ENCODE assay signal across 8 mouse cellular contexts in genomic region chr11:70982030-70982429, GRCm38 (mm10). TPM values are rescaled to one million over a fixed set of nuclear protein-coding genes. Genes with fewer than 3 reads are reported as not detected.
DNase-seq lines count a peak whose midpoint lies in the region; ATAC-seq and TF ChIP-seq lines count a peak whose summit lies in the region.

No protein-coding gene starts in this region.

- peaks cover 11% of the 10 kb centered on the region for H3K4me1 ChIP-seq in heart, embryonic 16.5 days (ENCODE audit: control insufficient read depth, insufficient read depth, low read length)
- peaks cover 5 to 10% of the 10 kb centered on the region in 2 experiments for H3K4me1 ChIP-seq in MEL (ENCODE audit: control insufficient read depth in 1 of 2, insufficient read depth in 2 of 2, low read length in 2 of 2)
- peaks cover 13% of the 10 kb centered on the region for H3K4me1 ChIP-seq in hindbrain, embryonic 10.5 days (replicated peaks)
- H3K4me1 ChIP-seq in midbrain, embryonic 11.5 days (ENCODE audit: control insufficient read depth, insufficient read depth, low read length), result peaks cover 8% of the 10 kb centered on the region

- TF ChIP-seq RAD21 in MEL (IDR thresholded peaks at IDR 0.05; ENCODE audit: low read depth, low read length), result no peak

- TF ChIP-seq CTCF in MEL (IDR thresholded peaks at IDR 0.05 in 2 of 3, conservative IDR thresholded peaks at IDR 0.05 in 1 of 3; ENCODE audit: control insufficient read depth in 1 of 3, insufficient read depth in 1 of 3, low read depth in 2 of 3, low read length in 3 of 3, poor library complexity in 1 of 3, severe bottlenecking in 1 of 3), result no peak

- H3K79me2 ChIP-seq in MEL (ENCODE audit: control insufficient read depth, insufficient read depth, low read length, poor library complexity), result peaks cover 31% of the 10 kb centered on the region

- no peaks in the 10 kb centered on the region for H3K9me3 ChIP-seq in heart, embryonic 16.5 days (replicated peaks; ENCODE audit: control insufficient read depth, low read length)
- H3K9me3 ChIP-seq in MEL (replicated peaks; ENCODE audit: insufficient read depth, low read length), result no peaks in the 10 kb centered on the region
- no peaks in the 10 kb centered on the region for H3K9me3 ChIP-seq in hindbrain, embryonic 10.5 days
- H3K9me3 ChIP-seq in midbrain, embryonic 11.5 days (ENCODE audit: control insufficient read depth, low read length), result no peaks in the 10 kb centered on the region

- no peak for TF ChIP-seq POLR2A in MEL (IDR thresholded peaks at IDR 0.05; ENCODE audit: control insufficient read depth in 1 of 2, insufficient read depth in 1 of 2, low read depth in 1 of 2, low read length in 2 of 2, poor library complexity in 1 of 2)

- peak overlapping the region; percentile 97 for H3K4me3 ChIP-seq in heart, embryonic 16.5 days (ENCODE audit: low read length)
- H3K4me3 ChIP-seq in MEL (ENCODE audit: control insufficient read depth in 1 of 2, insufficient read depth in 1 of 2, low read depth in 2 of 2, low read length in 2 of 2), result peak overlapping the region; percentile 90 to 92
- H3K4me3 ChIP-seq in hindbrain, embryonic 10.5 days, result peak overlapping the region; percentile 75
- H3K4me3 ChIP-seq in midbrain, embryonic 11.5 days (ENCODE audit: low read depth, low read length), result peak overlapping the region; percentile 99

- WGBS in heart, embryonic 16.5 days, result 4% methylated on average over 12 of the region's 12 CpGs
- WGBS in hindbrain, embryonic 10.5 days, result 15% methylated on average over 12 of the region's 12 CpGs
- WGBS in midbrain, embryonic 11.5 days, result 13% methylated on average over 12 of the region's 12 CpGs

- no peaks in the 10 kb centered on the region for H3K27me3 ChIP-seq in heart, embryonic 16.5 days (ENCODE audit: control insufficient read depth, insufficient read depth, low read length)
- no peaks in the 10 kb centered on the region for H3K27me3 ChIP-seq in MEL (ENCODE audit: control insufficient read depth in 1 of 2, insufficient read depth in 2 of 2, low read length in 2 of 2)
- no peaks in the 10 kb centered on the region for H3K27me3 ChIP-seq in hindbrain, embryonic 10.5 days (ENCODE audit: insufficient read depth, poor library complexity, severe bottlenecking)
- no peaks in the 10 kb centered on the region for H3K27me3 ChIP-seq in midbrain, embryonic 11.5 days (ENCODE audit: control insufficient read depth, insufficient read depth, low read length)

- TF ChIP-seq EP300 in MEL (IDR thresholded peaks at IDR 0.05; ENCODE audit: low read depth in 1 of 2, low read length in 2 of 2), result no peak

- no peak for DNase-seq in heart, postnatal 36 days
- DNase-seq in MEL (ENCODE audit: low read depth, low spot score), result peak; percentile 48
- no peak for DNase-seq in hindbrain, embryonic 10.5 days (ENCODE audit: low spot score)
- DNase-seq in midbrain, embryonic 11.5 days (ENCODE audit: low spot score, missing footprints), result peak; percentile 85
- no peak for DNase-seq in layer of hippocampus, postnatal 10 days (ENCODE audit: low spot score in 2 of 2)

- H3K36me3 ChIP-seq in heart, embryonic 16.5 days (ENCODE audit: control insufficient read depth, insufficient read depth), result peaks cover 43% of the 10 kb centered on the region
- H3K36me3 ChIP-seq in MEL (ENCODE audit: control insufficient read depth in 1 of 2, insufficient read depth in 2 of 2, low read length in 2 of 2), result peaks cover 23 to 43% of the 10 kb centered on the region in 2 experiments
- peaks cover 77% of the 10 kb centered on the region for H3K36me3 ChIP-seq in hindbrain, embryonic 10.5 days
- peaks cover 38% of the 10 kb centered on the region for H3K36me3 ChIP-seq in midbrain, embryonic 11.5 days (ENCODE audit: control insufficient read depth, insufficient read depth, low read length)

- H3K9ac ChIP-seq in heart, embryonic 16.5 days (ENCODE audit: low read length), result peak overlapping the region; percentile 87
- peak overlapping the region; percentile 89 for H3K9ac ChIP-seq in MEL (ENCODE audit: control insufficient read depth, low read depth, low read length, poor library complexity, severe bottlenecking)
- peak overlapping the region; percentile 90 for H3K9ac ChIP-seq in midbrain, embryonic 11.5 days (ENCODE audit: low read length)

- intact Hi-C loops in heart, postnatal 36 days (cut with DNase I), result no loop called here

- H3K4me2 ChIP-seq in heart, embryonic 16.5 days (ENCODE audit: low read depth, low read length), result peak overlapping the region; percentile 90
- H3K4me2 ChIP-seq in midbrain, embryonic 11.5 days, result peak overlapping the region; percentile 67

- H3K27ac ChIP-seq in heart, embryonic 16.5 days (ENCODE audit: low read length), result 0 out of 2 replicates have a peak overlapping the region, but pooled peaks have one; percentile 4
- peak overlapping the region; percentile 54 for H3K27ac ChIP-seq in MEL (ENCODE audit: control insufficient read depth, low read depth, low read length)
- H3K27ac ChIP-seq in hindbrain, embryonic 10.5 days, result peak overlapping the region; percentile 88
- H3K27ac ChIP-seq in midbrain, embryonic 11.5 days (ENCODE audit: low read depth, low read length), result no peak overlapping the region

- ATAC-seq in heart, embryonic 16.5 days (replicated peaks; ENCODE audit: extremely low read depth, insufficient read depth, low FRiP score), result no peak
- ATAC-seq in midbrain, embryonic 11.5 days (ENCODE audit: low FRiP score), result no peak
- ATAC-seq in monocyte, adult 5-6 weeks (replicated peaks; ENCODE audit: insufficient number of reproducible peaks, low FRiP score, low TSS enrichment, poor library complexity, severe bottlenecking), result no peak
- no peak for ATAC-seq in CD4-positive, CD25-positive, alpha-beta regulatory T cell, adult 4 months

RNA-seq across cellular contexts. Expression of gene C1qbp, which starts 0.8 kb away (rescaled TPM):
- polyA plus RNA-seq in heart, embryonic 16.5 days (2015; fragmentation: Nextera tagmentation; extraction: Ambion mirVana), result 279 and 291 TPM in 2 replicates
- 100 to 1,000 TPM; 226 to 228 TPM for total RNA-seq in heart, postnatal 36 days (2021)
- total RNA-seq in MEL (2012; rRNA removed), result 164 and 188 TPM in 2 replicates
- 100 to 1,000 TPM in 1 of 2 experiments, not detected in 1; 614 TPM for polyA plus RNA-seq in MEL (2012; ENCODE audit: insufficient read depth in 1 of 2, insufficient read length in 2 of 2, low read depth in 1 of 2, low replicate concordance in 2 of 2, missing spikeins in 1 of 2)
- polyA plus RNA-seq in hindbrain, embryonic 10.5 days (2016; fragmentation: Nextera tagmentation; extraction: Ambion mirVana), result 273 and 311 TPM in 2 replicates
- 246 and 255 TPM in 2 replicates for polyA plus RNA-seq in midbrain, embryonic 11.5 days (2014; fragmentation: Nextera tagmentation; extraction: Ambion mirVana)
- 7.7 to 23.8 TPM (median 11.4 TPM) in 3 replicates for total RNA-seq in monocyte, adult 5-6 weeks (2017)
- polyA plus RNA-seq in CD4-positive, CD25-positive, alpha-beta regulatory T cell, adult 4 months (2017; shearing (Covaris generic)), result 10 to 100 TPM in 1 of 2 experiments, 1 to 10 TPM in 1; 3.7 to 16.3 TPM
- 100 to 1,000 TPM; 107 to 119 TPM for total RNA-seq in layer of hippocampus, postnatal 10 days (2021)

RNA-seq across cellular contexts. Expression of gene Rpain, which starts 12.0 kb away (rescaled TPM):
- polyA plus RNA-seq in heart, embryonic 16.5 days (2015; fragmentation: Nextera tagmentation; extraction: Ambion mirVana), result 54.7 and 55.3 TPM in 2 replicates
- total RNA-seq in heart, postnatal 36 days (2021), result 10 to 100 TPM; 16.8 to 18.4 TPM
- total RNA-seq in MEL (2012; rRNA removed), result 55.8 and 60.8 TPM in 2 replicates
- polyA plus RNA-seq in MEL (2012; ENCODE audit: insufficient read depth in 1 of 2, insufficient read length in 2 of 2, low read depth in 1 of 2, low replicate concordance in 2 of 2, missing spikeins in 1 of 2), result 10 to 100 TPM in 1 of 2 experiments, not detected in 1; 93.5 TPM
- polyA plus RNA-seq in hindbrain, embryonic 10.5 days (2016; fragmentation: Nextera tagmentation; extraction: Ambion mirVana), result 90.0 and 92.8 TPM in 2 replicates
- 74.3 and 81.7 TPM in 2 replicates for polyA plus RNA-seq in midbrain, embryonic 11.5 days (2014; fragmentation: Nextera tagmentation; extraction: Ambion mirVana)
- total RNA-seq in monocyte, adult 5-6 weeks (2017), result 29.9 to 45.3 TPM (median 38.3 TPM) in 3 replicates
- polyA plus RNA-seq in CD4-positive, CD25-positive, alpha-beta regulatory T cell, adult 4 months (2017; shearing (Covaris generic)), result 10 to 100 TPM; 70.1 to 90.2 TPM
- 10 to 100 TPM; 41.3 to 48.5 TPM for total RNA-seq in layer of hippocampus, postnatal 10 days (2021)

RNA-seq across cellular contexts. Expression of gene Nup88, which starts 12.3 kb away (rescaled TPM):
- 117 and 124 TPM in 2 replicates for polyA plus RNA-seq in heart, embryonic 16.5 days (2015; fragmentation: Nextera tagmentation; extraction: Ambion mirVana)
- 10 to 100 TPM; 44.5 to 50.8 TPM for total RNA-seq in heart, postnatal 36 days (2021)
- total RNA-seq in MEL (2012; rRNA removed), result 49.8 and 56.3 TPM in 2 replicates
- polyA plus RNA-seq in MEL (2012; ENCODE audit: insufficient read depth in 1 of 2, insufficient read length in 2 of 2, low read depth in 1 of 2, low replicate concordance in 2 of 2, missing spikeins in 1 of 2), result 10 to 100 TPM in 1 of 2 experiments, not detected in 1; 72.5 TPM
- polyA plus RNA-seq in hindbrain, embryonic 10.5 days (2016; fragmentation: Nextera tagmentation; extraction: Ambion mirVana), result 132 and 148 TPM in 2 replicates
- 180 and 183 TPM in 2 replicates for polyA plus RNA-seq in midbrain, embryonic 11.5 days (2014; fragmentation: Nextera tagmentation; extraction: Ambion mirVana)
- total RNA-seq in monocyte, adult 5-6 weeks (2017), result 106 to 142 TPM (median 106 TPM) in 3 replicates
- polyA plus RNA-seq in CD4-positive, CD25-positive, alpha-beta regulatory T cell, adult 4 months (2017; shearing (Covaris generic)), result 10 to 100 TPM; 71.4 to 92.7 TPM
- 10 to 100 TPM; 60.7 to 69.2 TPM for total RNA-seq in layer of hippocampus, postnatal 10 days (2021)

RNA-seq across cellular contexts. Expression of gene Dhx33, which starts 22.2 kb away (rescaled TPM):
- 12.4 and 13.0 TPM in 2 replicates for polyA plus RNA-seq in heart, embryonic 16.5 days (2015; fragmentation: Nextera tagmentation; extraction: Ambion mirVana)
- total RNA-seq in heart, postnatal 36 days (2021), result 10 to 100 TPM; 10.6 to 10.7 TPM
- total RNA-seq in MEL (2012; rRNA removed), result 40.2 and 49.8 TPM in 2 replicates
- polyA plus RNA-seq in MEL (2012; ENCODE audit: insufficient read depth in 1 of 2, insufficient read length in 2 of 2, low read depth in 1 of 2, low replicate concordance in 2 of 2, missing spikeins in 1 of 2), result 10 to 100 TPM in 1 of 2 experiments, not detected in 1; 42.6 TPM
- polyA plus RNA-seq in hindbrain, embryonic 10.5 days (2016; fragmentation: Nextera tagmentation; extraction: Ambion mirVana), result 18.8 and 21.7 TPM in 2 replicates
- 15.9 and 16.5 TPM in 2 replicates for polyA plus RNA-seq in midbrain, embryonic 11.5 days (2014; fragmentation: Nextera tagmentation; extraction: Ambion mirVana)
- 11.4 to 25.4 TPM (median 19.8 TPM) in 3 replicates for total RNA-seq in monocyte, adult 5-6 weeks (2017)
- 1 to 10 TPM; 5.0 to 6.0 TPM for polyA plus RNA-seq in CD4-positive, CD25-positive, alpha-beta regulatory T cell, adult 4 months (2017; shearing (Covaris generic))
- 10 to 100 TPM; 25.6 to 25.7 TPM for total RNA-seq in layer of hippocampus, postnatal 10 days (2021)

RNA-seq across cellular contexts. Expression of gene Mis12, which starts 37.4 kb away (rescaled TPM):
- polyA plus RNA-seq in heart, embryonic 16.5 days (2015; fragmentation: Nextera tagmentation; extraction: Ambion mirVana), result 25.3 and 26.2 TPM in 2 replicates
- 1 to 10 TPM; 6.5 to 6.9 TPM for total RNA-seq in heart, postnatal 36 days (2021)
- 27.5 and 34.0 TPM in 2 replicates for total RNA-seq in MEL (2012; rRNA removed)
- polyA plus RNA-seq in MEL (2012; ENCODE audit: insufficient read depth in 1 of 2, insufficient read length in 2 of 2, low read depth in 1 of 2, low replicate concordance in 2 of 2, missing spikeins in 1 of 2), result 10 to 100 TPM in 1 of 2 experiments, not detected in 1; 17.2 TPM
- polyA plus RNA-seq in hindbrain, embryonic 10.5 days (2016; fragmentation: Nextera tagmentation; extraction: Ambion mirVana), result 50.8 and 62.6 TPM in 2 replicates
- 56.8 and 57.5 TPM in 2 replicates for polyA plus RNA-seq in midbrain, embryonic 11.5 days (2014; fragmentation: Nextera tagmentation; extraction: Ambion mirVana)
- 11.7 to 25.6 TPM (median 16.2 TPM) in 3 replicates for total RNA-seq in monocyte, adult 5-6 weeks (2017)
- polyA plus RNA-seq in CD4-positive, CD25-positive, alpha-beta regulatory T cell, adult 4 months (2017; shearing (Covaris generic)), result 10 to 100 TPM; 18.8 to 24.4 TPM
- total RNA-seq in layer of hippocampus, postnatal 10 days (2021), result 10 to 100 TPM; 10.1 to 13.5 TPM

Comparison
In these comparisons a context has a peak if more than half of its experiments do, and no peak if none do; other contexts are left out.
1. DNase-seq: peak in MEL (single experiment) and midbrain, embryonic 11.5 days (single experiment); none in heart, postnatal 36 days (0 of 2), hindbrain, embryonic 10.5 days (single experiment) and layer of hippocampus, postnatal 10 days (0 of 2).
2. RNA of gene C1qbp, which starts 0.8 kb away (polyA plus RNA-seq): 614 TPM in MEL, 279 to 291 TPM in heart, embryonic 16.5 days, 273 to 311 TPM in hindbrain, embryonic 10.5 days and 246 to 255 TPM in midbrain, embryonic 11.5 days; 3.7 to 16.3 TPM in CD4-positive, CD25-positive, alpha-beta regulatory T cell, adult 4 months; every median in the first group is over 4 times any median in the second.
3. Peak in every context shown above with its lines, with median percentiles within 50 percentile points of each other: H3K4me3 ChIP-seq and H3K9ac ChIP-seq.